Mouse (Mus musculus): Measurements from ENCODE around the gene Trim41. TPM values are rescaled to one million over a fixed set of nuclear protein-coding genes. Genes with fewer than 3 reads are reported as not detected.

Gene Trim41
- 30.1 TPM for total RNA-seq (2023)

DNA sequence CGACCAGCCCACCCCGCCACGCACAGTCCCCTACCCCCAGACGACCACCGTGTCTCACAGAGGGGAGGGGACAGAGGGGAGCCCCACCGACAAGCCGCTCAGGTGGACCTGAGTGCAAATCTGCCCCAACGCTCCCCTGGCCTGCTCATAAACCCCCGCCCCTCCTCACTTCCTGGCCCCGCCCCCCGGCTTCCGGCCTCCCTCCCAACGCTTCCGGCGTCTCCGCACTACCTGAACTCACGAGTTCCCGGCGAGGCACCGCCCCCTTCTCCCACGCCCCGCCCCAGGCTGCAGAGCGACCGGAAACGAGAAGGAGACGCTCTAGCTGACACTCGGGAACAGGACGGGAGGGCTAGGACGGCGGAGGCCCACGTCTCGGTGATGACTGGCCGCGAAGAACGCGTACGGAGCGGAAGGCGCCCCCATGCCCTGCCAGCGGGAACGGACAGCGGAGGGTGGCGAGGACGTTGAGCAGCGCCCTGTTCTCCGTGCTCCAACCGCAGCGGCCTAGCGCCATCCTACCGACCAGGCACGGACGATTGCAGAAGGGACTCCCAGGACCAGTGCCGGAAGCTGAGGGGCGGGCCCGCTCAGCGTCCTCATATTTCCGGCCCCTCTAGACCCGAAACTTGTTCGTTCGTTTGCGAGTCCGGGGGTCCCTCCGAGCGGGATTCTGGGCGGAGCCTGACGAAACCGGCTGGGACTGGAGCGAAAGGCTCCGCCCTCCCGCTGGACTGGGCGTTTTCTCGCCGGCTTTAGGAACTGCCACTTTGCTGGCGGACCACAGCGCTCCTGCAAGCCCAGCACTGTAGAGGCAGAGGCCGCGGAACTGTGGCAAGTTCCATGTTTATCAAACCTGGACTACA is at the start of gene Trim41:
TSS of gene Trim41 (minus strand) at position 554 of the 866 bp plus-strand sequence.

DNA sequence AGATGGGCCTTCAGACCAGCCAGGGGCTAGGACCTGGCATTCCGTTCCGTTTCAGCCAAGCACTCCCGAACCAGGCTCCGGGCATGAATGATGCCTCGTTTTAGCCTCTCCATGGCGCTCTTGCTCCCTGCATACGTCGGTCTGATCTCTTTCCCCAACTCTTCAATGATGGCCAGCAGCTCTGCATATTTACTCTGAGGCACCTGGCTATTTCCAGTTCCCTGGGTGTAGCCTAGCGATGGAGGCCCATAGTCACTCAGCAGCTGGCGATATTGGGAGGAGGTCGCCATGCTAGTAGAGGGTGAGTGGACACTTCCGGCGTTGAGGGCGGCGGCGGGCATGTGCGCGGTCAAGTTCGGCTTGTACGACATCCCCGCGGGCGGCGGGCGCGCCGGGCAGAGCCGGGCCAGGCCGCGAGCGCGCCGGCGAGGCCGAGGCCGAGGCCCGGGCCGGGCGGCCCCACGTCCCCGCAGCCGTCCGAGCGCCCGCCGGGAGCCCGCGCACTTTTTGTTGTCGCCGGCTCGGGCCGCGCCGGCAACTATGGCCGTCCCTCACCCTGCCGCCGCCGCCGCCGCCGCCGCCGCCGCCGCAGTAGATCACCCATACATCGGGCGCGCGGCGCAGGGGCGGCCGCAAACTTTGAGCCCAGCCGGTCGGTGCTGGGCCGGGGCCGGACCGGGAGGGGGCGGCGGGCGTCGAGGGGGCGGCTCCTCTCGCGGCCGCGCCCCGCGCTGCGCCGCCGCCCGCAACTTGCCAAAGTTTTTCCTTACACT is 9.0 kb upstream of the Trim41 start, which contains the start of the genes Trim7 and Gm12184:
TSS of gene Trim7 (plus strand) at position 162 of the 773 bp plus-strand sequence.
TSS of gene Gm12184 (minus strand) at position 677 of the 773 bp plus-strand sequence.

DNA sequence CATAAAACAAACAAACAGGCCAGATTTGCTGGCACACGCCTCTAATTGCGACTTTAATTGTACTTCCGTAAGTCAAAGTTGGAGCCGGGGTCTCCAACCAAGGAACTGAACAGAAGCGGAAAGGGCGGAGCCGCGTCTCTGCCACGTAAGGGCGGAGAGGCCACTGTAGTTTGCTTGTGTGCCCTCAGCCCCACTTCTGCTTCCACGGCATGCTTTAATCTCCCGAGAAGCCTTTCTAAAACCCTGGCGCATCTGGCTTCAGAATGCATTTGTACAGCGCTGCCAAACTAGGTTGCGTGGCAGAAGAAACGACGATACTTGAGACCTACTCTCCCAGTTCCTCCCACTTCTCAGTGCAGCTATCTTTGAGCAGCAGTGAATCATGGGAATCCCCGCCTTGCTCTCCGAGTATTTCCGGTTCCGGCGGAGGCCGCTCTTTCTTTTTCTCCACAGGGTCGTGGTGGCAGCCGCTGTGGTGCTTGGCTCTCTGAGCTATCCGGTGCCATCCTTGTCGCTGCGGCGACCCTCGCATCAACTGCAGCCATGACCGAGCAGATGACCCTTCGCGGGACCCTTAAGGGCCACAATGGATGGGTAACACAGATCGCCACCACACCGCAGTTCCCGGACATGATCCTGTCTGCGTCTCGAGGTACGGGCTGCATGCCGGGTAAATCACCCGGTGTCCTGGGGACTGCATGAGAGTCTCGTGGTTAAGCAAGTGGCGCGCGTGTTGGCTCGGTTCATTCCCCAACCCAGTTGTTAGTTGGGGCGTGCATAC is 17.0 kb downstream of the Trim41 start, which contains the start of gene Rack1:
TSS of gene Rack1 (plus strand) at position 412 of the 781 bp plus-strand sequence.

Other genes starting within 250 kb of the Trim41 start
- gene Rack1, start 17.0 kb downstream of the Trim41 start, total RNA-seq (2023): 1,977 TPM
- gene Trim7, start 8.8 kb upstream of the Trim41 start, total RNA-seq (2023): 12.6 TPM
- 0.56 TPM for gene Gm12184, start 9.3 kb upstream of the Trim41 start, total RNA-seq (2023)
- 45.9 TPM for gene Irgm1, start 54.3 kb upstream of the Trim41 start, total RNA-seq (2023)
- 4.7 TPM for gene Gm5431, start 84.9 kb upstream of the Trim41 start, total RNA-seq (2023)
- 56.5 TPM for gene Psme2b, start 128.8 kb upstream of the Trim41 start, total RNA-seq (2023)
- 1.8 TPM for gene Olfr56, start 161.5 kb upstream of the Trim41 start, total RNA-seq (2023)
- 101 TPM for gene 9930111J21Rik1, start 162.0 kb upstream of the Trim41 start, total RNA-seq (2023)
- 12.5 TPM for gene Gm12185, start 174.9 kb upstream of the Trim41 start, total RNA-seq (2023)
- 51.4 TPM for gene Tgtp1, start 176.8 kb upstream of the Trim41 start, total RNA-seq (2023)
- gene 9930111J21Rik2, start 233.9 kb upstream of the Trim41 start, total RNA-seq (2023): 128 TPM
- 70.1 TPM for gene Tgtp2, start 246.9 kb upstream of the Trim41 start, total RNA-seq (2023)

Data from CD4-positive naive resting alpha-beta T cell, adult 76 days (primary cell).